Mouse (Mus musculus): ENCODE measurements around the gene Nol4l.
"Not testable (repeated sequence)": the region's sequence is repeated elsewhere in the genome, so short reads cannot be mapped to it uniquely, and the experiment has no call there.

Gene Nol4l

GRCm38 (mm10) chr2:153512416-153513323 lies 17.1 kb downstream of the Nol4l start:
- in situ Hi-C loops (cut with MboI, MseI), result no loop called here

GRCm38 (mm10) chr2:153511562-153511961 lies 18.2 kb downstream of the Nol4l start:
- in situ Hi-C loops (cut with MboI, MseI), result no loop called here

- in situ Hi-C loops (cut with MboI, MseI), result no loop called here
These were observed 19.6 kb downstream of the Nol4l start for GRCm38 (mm10) chr2:153510136-153510535.

- in situ Hi-C loops (cut with MboI, MseI), result no loop called here
These were observed 20.4 kb downstream of the Nol4l start for GRCm38 (mm10) chr2:153509211-153510029.

- in situ Hi-C loops (cut with MboI, MseI), result no loop called here
These were observed 21.4 kb downstream of the Nol4l start for GRCm38 (mm10) chr2:153508405-153508804.

GRCm38 (mm10) chr2:153507969-153508368 lies 21.8 kb downstream of the Nol4l start:
- in situ Hi-C loops (cut with MboI, MseI), result no loop called here

- in situ Hi-C loops (cut with MboI, MseI), result no loop called here
These were observed 23.4 kb downstream of the Nol4l start for GRCm38 (mm10) chr2:153506385-153506784.

- in situ Hi-C loops (cut with MboI, MseI), result no loop called here
These were observed 30.6 kb downstream of the Nol4l start for GRCm38 (mm10) chr2:153499154-153499553.

GRCm38 (mm10) chr2:153496898-153497297 lies 32.9 kb downstream of the Nol4l start:
- in situ Hi-C loops (cut with MboI, MseI), result no loop called here

GRCm38 (mm10) chr2:153496301-153496700 lies 33.5 kb downstream of the Nol4l start:
- in situ Hi-C loops (cut with MboI, MseI), result no loop called here

GRCm38 (mm10) chr2:153495818-153496217 lies 34.0 kb downstream of the Nol4l start:
- in situ Hi-C loops (cut with MboI, MseI), result no loop called here

- in situ Hi-C loops (cut with MboI, MseI), result not testable (repeated sequence)
These were observed 34.4 kb downstream of the Nol4l start for GRCm38 (mm10) chr2:153495391-153495790.

GRCm38 (mm10) chr2:153494293-153494811 lies 35.4 kb downstream of the Nol4l start:
- in situ Hi-C loops (cut with MboI, MseI), result no loop called here

- in situ Hi-C loops (cut with MboI, MseI), result no loop called here
These were observed 35.9 kb downstream of the Nol4l start for GRCm38 (mm10) chr2:153493781-153494292.

- in situ Hi-C loops (cut with MboI, MseI), result no loop called here
These were observed 36.4 kb downstream of the Nol4l start for GRCm38 (mm10) chr2:153493393-153493731.

GRCm38 (mm10) chr2:153492573-153493392 lies 37.0 kb downstream of the Nol4l start, which contains the start of gene 4930404H24Rik:
Gene 4930404H24Rik, plus strand, starts transcription at chr2:153492790.
- in situ Hi-C loops (cut with MboI, MseI), result no loop called here

GRCm38 (mm10) chr2:153492179-153492517 lies 37.6 kb downstream of the Nol4l start:
- in situ Hi-C loops (cut with MboI, MseI), result no loop called here

GRCm38 (mm10) chr2:153491512-153492178 lies 38.1 kb downstream of the Nol4l start:
- in situ Hi-C loops (cut with MboI, MseI), result no loop called here

GRCm38 (mm10) chr2:153490940-153491339 lies 38.8 kb downstream of the Nol4l start:
- in situ Hi-C loops (cut with MboI, MseI), result no loop called here

GRCm38 (mm10) chr2:153490116-153490515 lies 39.7 kb downstream of the Nol4l start:
- in situ Hi-C loops (cut with MboI, MseI), result no loop called here

- in situ Hi-C loops (cut with MboI, MseI), result loop anchor here (5.0 kb wide), 1 partner anchor 93 kb away; no protein-coding TSS in a partner anchor
These were observed 45.7 kb downstream of the Nol4l start for GRCm38 (mm10) chr2:153484071-153484470.

Measured in regulatory T cell (primary cell).